Mouse (Mus musculus) adrenal gland, adult (tissue): Measurements from ENCODE around the gene Cpm.

Experiments
- DNase-seq, 2 experiments: peaks; one replicate each; pipeline ENCODE4 v3.0.0; 2022 to 2023; ENCODE audit warnings: low spot score in 1 of 2; ENCODE audit not compliant: inconsistent age in 2 of 2

Gene Cpm

DNA sequence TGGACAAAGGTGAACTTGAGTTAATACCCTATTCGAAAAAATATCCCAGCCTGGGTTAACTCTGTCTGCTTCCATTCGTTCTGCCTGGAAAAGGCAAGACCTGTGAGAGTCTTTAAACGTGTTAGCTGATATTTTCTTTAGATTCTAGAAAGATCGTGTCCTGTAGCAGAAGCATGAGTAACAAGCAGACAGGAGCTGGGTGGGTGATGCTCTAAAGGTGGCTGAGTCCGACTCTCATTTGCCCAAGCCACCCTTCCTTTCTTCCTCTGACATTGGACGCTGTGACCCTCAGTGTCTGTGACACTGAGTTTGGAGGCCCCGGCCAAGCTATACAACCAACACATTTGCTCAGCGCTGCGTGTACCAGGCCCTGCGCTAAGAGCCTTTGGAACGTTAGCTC, 15.5 kb downstream of the Cpm start:
- DNase-seq = no peak

DNA sequence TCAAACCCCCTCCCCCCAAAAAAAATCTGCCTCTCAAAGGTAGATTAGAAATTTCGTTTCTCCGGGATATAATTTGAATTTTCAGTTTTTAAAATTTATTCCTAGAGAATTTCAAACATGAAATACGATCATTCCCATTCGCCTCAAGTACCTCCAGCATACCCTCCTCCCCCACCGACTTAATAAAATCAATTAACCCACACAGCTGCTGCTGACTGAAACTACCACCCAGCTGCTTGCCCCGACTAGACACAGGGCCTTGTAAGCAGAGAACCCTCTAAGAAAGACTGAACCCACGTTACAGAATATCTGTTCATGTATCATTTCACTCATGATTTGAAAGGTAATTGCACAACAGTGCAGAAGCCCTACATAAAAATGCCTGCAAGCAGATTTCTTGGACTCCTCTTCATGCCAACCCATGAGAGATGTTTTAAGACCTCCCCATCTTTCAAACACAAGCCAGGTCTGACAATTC, 16.2 kb downstream of the Cpm start:
- no peak for DNase-seq

DNA sequence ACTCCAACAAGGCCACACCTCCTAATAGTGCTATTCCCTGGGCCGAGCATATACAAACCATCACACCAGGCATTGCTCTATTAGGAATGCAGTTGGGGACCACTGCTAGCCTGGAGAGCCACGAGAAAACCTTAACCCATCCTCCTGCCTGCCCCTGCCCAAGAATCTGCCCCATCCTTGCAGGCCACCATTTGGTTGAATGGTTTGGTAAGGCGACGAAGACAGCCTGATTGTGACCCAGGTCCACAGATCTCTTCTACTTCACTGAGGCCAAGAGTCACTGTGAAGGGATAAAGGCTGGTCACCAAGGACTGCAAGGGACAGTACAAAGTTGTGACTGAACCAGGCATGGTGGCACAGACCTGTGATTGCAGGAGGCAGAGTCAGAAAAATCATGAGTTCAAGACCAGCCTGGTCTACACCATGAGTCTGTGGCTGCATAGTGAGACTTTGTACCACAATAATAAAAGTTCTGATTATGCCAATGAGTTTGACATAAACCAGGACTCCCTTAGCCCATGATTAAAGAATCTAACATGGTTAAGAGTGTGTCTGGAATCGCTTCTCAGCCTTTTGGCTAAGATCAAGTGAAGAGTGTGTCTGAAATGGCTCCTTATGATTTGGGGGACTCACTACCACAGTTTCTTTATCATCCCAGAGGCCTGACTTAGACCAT, 17.3 kb downstream of the Cpm start:
- no peak for DNase-seq

DNA sequence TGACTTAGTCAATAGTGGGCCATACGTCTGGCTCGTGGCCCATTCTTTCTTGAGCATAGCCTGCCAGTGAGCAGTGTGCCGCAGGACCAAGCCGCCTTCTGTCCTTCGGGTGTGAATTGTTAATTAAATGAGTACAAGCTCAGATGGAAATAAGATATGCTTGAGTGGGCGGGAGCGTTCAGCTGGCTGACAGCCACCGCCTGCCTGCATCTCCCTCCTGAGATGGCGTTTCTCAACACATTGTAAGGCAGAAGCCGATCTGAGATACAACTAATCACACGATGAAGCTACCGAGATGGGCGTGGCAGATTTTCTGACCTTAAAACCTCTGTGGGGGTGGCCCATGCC, 17.8 kb downstream of the Cpm start:
- no peak for DNase-seq

DNA sequence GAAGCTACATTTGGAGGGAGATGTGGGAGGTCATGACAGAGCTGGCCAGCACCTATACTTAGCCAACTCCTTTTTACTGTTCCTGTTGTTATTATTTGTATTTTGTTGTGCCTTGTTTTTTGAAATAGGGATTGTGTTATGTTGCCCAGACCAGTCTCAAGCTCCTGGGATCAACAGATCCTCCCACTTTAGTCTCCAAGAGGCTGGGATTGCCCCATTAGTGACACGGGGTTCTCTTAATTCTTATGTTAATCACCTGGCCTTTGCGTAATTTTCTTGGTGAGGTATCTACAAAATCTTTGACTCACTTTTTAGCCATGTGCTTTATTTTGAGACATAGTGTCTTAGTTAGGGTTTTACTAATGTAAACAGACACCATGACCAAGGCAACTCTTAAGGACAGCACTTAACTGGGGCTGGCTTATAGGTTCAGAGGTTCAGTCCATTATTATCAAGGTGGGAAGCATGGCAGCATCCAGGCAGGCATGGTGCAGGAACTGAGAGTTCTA, 18.7 kb downstream of the Cpm start:
- DNase-seq = no peak

DNA sequence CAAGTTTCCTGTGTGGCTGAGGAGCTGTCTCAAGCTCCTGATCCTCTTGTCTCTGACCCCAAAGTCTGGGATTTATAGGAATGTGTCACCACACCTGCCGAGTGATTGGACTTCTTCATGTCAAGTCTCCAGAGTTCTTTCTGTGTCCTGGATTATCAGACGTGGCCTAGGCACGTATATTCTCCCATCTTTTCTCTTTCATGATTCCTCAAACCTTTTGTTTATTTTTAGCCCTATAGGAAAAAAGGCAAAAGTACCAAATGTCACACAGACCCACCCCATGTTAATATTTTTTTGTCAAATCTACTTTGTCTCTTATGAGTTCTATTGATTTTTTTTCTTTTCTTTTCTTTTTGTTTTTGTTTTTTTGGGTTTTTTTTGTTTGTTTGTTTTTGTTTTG, 19.3 kb downstream of the Cpm start:
- no peak for DNase-seq

DNA sequence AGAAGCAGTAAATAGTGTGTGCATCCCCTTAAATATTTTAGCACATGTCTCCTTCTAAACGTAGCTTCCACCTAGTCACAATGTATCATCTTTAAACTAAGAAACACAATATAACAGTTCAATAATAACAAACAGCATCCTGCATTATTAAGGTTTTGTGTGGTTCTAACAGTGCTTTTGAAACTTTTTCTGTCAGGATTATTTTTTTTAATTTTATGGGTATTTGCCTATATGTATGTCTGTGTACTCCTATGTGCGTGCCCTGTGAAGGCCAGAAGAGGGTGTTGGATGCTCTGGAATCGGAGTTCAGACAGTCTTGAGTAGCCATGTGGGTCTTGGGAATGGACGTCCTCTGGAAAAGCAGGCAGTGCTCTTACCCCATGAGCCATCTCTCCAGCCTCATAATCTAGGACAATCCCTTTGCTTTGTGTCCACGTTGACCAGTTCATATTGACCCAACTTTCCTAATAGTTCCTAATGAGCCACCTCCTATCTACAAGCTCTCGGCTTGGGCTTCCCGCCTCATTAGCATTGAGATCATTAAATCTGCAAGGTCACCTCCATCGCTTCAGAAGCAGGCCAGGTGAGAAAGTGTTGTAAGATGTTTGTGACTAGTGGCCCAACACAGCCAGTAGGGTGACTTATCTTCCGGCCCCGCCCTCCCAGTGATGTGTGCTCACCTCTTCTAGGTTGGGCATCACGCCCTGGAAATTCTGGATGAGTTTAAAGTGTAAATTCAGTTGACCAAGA, 20.2 kb downstream of the Cpm start:
- DNase-seq = no peak

DNA sequence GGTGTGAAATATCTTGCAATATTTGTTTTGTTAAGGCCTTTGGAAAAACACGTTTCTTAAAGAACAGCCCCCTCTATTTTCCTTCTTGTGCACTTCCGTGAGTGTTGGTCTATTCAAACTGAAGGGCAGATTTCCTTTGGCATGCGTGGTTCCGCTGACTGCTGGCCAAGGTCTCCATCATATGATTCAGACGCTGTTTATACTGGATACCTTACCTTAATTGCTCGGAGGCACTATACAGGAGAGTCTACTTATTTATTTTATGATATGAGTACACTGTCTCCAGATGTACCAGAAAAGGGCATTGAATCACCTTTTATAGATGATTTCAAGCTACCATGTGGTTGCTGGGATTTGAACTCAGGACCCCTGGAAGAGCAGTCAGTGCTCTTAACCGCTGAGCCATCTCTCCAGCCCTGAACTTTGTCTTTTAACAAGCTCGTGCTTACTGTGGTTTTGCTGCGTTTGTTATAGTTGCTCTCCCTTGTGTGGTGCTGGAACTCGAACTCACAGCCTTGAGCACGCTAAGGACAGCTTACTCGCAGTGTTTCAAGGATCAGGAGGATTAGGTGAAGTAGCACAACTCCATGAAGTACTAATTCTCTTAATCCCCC, 20.8 kb downstream of the Cpm start:
- DNase-seq = no peak

DNA sequence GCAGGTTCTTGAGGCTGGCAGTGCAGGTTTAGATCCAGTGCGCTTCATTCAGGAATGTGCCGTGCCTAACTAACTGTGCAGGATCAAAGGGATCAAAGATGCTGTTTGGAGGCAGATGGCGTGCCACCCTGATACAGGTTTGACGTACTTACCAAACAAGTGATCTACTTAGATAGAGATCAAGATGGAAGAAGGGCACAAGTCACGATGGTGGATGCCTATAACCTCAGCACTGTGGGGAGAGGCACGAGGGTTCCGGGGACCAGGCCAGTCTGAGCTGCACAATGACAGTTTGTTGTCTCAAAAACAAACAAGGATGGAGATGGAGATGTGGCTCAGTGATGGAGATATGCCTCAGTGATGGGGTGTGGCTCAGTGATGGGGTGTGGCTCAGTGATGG, 21.4 kb downstream of the Cpm start:
- DNase-seq = no peak

DNA sequence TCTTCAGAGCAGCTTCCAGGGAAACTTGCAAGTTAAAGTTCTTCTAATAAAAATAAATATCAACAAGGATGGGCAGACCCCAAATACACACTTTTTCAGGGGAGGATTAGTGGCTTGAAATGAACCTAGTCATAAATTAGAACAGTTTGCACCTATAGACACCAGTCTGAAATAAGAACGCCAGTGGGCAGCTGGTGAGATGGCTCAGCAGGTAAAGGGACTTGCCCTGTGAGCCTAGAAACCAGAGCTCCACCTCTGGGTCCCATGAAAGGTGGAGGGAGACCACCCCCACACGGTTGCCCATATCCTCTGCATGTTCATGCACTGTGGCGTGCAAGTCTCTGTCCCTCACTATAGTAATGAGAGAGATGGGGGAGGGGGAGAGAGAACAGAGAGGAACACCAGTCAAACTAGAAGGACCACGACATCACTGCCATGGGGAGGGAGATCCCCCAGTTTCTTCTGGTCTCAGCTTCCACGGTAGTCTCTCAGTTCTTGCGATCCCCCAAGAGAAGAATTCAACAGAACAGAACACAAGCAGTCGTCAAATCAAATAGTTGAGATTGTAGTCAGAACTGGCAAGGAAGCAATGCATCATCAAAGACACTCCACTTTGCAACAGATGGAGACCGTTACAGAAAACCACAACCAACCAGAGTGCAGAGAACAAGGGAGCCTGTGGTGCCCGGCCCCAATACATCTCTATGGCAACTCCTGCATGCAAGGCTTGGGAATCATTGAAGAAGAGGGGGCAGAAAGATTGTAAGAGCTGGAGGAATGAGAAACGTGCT, 22.5 kb downstream of the Cpm start:
- DNase-seq = no peak

DNA sequence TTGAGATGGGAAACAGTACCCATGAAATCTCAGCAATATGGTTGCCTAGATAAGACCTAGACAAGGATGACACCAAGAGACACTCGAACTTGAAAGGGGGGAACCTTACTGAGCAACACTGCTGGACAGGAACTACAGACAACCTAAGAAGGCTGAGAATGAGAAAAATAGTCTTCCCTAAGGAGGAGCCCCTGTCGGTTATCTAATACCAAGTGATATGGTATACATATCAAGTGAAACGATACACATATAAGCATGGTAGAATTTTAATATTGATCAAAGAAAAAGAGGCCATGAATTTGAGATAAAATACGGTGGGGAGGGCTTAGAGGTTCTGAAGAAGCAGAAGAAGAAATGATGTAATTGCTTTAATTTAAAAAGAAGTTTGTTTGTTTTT, 23.1 kb downstream of the Cpm start:
- no peak for DNase-seq

DNA sequence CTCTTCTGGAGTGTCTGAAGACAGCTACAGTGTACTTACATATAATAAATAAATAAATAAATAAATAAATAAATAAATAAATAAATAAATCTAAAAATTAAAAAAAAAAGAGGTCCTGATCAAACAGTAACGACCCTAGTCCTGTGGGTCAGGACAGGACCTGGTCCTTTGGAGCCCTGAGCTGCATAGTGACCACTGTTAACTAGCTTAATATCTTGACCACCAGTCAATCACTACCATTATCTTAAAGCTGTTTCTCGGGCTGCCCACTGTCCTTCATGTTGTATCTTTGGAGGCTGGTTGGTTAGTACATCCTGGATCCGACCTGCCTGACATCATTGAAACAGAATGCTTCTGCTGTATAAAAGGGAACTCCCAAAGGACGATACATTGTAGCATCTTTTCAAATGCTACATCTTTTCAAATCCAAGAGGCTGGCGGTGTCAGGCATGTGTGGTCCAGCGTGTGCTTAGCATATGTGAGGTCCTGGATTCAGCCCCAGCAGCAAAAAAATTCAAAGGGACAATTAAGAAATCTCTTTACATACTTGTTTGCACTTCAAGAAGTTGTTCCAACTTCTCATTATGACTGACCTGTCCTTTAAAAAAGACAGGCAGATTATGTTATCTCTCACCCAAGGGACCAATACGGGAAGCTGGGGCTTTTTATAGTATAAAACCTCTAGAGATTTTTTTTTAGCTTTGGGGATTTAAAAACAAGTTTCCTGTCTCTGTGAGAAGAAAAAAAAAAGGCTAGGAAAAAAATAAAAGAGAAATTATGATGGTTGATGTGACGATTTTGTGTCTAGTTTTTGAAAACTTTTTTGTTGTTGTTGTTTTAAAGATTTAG, 23.9 kb downstream of the Cpm start:
- no peak for DNase-seq

DNA sequence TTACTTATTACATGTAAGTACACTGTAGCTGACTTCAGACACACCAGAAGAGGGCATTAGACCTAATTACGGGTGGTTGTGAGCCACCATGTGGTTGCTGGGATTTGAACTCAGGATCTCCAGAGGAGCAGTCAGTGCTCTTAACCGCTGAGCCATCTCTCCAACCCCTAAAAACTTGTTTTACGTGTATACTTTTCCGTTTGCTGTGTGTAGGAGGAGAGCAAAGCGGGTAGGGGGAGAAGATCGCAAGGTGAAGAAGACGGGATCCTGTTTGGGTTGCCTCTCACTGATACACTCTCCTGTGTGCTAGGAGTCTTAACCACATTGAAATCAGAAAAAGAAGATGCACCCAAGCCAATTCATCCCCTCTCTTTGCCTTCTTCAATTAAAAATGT, 24.5 kb downstream of the Cpm start:
- DNase-seq = no peak

DNA sequence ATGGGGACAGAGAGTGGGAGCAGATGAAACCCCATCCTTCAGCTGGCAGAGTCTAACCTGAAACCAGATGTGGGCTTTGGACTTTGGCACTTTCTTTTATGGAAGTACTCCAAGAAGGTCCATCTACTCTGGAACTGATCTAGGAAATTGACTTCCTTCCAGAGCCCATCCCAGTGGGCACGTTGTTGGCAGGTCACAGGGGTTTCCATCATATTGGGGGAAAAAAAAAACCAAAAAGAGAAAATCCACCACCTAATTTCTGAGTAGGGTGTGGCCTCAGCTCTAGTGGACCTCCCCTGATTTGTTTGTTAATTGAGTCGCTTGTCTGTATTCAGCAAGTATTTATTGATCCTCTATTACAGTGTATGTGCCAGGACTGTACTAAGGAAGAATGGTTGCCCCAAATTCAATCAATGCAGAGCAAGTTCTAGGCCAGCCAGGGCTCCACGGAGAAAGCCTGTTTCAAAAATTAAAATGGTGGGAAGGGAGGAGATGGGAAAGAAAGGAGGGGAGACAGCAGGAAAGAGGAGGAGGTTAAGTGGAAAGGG, 25.4 kb downstream of the Cpm start:
- no peak for DNase-seq

DNA sequence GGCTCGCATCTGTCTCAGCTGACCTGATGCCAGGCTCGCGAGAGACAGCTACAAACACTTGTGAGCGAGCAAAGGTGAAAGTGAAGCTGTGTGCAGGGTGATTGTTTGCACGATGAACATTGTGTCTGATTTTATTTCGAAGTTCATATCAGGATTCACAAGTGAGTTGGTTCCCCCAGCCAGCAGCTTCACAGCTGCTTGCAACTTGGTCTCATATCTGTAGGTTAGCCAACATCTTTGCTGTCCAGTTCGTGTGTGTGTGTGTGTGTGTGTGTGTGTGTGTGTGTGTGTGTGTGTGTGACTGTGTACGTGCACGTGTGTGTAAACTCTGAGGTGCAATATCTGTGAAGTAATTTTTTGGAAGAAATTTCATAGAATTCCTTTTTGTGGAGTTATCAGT, 26.2 kb downstream of the Cpm start:
- no peak for DNase-seq

DNA sequence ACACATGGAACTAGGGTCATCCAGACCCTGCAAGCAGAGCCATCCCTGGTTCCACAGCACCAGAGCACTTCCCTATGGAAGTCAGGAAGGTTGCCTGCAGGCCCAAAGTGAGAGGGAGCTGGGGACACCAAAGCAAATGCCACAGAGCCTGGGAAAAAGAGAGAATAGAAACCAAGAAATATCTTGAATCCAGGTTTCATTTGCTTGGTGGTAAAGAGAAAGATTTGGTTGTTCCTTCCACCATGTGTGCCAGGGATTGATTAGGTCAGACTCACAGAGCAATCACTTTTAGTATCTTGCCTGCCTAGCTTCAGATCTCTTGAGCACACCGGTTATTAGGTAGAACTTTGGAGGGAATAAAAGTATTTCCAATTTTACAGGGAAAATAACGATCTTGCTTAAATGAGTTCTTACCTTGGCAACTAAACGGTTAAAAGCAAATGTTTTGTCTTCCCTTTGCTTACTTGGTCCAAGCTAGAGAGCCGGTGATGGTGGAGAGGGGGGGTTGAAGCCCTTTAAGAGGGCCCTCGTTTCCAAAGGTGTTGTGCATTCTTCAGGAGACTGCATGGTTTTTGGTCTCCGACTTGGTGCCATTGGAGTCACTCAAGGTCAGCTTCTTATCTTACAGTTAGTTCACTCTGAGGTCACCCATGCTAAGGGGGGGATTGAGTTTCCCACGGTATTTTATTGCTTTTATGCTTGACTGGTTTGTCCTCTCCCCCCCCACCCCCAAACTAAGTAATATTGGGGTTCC, 26.8 kb downstream of the Cpm start:
- DNase-seq = no peak

DNA sequence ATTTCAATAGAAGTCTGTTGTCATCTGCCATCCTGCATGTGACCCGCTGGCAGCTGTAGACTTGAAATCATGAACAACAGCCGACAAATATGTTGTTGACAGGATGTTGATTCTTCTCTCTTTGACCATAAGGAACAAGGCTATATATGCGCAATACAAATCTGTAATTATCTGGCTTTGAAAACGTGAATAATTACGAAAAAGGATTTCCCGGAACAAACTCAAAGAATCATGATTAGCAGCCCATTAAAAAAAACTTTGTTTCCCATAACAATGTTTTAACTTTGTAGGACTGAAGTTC, 27.3 kb downstream of the Cpm start:
- DNase-seq = no peak

DNA sequence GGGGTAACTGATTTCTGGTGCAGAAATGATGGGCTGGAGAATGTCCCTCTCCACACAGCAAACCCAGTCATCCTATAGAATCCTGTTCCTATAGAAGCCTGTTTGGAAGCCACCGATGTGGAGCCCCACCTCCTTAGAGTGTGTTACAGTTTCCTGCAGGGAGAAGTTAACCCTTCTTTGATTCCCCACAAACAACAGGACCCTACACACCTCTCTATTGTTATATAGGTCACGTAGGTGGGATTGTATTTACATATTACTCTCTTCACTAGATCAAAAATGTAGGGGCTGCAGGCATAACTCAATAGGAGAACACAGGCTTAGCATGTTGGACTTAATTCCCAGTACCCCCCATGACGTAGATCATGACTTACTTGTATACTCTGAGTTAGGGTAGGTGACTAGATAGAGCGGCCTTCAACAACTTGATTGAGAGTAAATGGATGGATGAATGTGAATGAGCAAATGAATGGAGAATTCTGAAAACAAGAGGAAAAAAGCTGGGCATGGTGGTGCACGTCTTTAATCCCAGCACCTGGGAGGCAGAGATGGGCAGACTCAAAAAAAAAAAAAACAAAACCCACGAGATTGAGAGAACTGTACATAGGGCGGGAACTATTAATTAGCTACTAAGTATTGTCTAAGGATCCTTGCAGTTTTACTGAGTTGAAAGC, 27.8 kb downstream of the Cpm start:
- DNase-seq = no peak

DNA sequence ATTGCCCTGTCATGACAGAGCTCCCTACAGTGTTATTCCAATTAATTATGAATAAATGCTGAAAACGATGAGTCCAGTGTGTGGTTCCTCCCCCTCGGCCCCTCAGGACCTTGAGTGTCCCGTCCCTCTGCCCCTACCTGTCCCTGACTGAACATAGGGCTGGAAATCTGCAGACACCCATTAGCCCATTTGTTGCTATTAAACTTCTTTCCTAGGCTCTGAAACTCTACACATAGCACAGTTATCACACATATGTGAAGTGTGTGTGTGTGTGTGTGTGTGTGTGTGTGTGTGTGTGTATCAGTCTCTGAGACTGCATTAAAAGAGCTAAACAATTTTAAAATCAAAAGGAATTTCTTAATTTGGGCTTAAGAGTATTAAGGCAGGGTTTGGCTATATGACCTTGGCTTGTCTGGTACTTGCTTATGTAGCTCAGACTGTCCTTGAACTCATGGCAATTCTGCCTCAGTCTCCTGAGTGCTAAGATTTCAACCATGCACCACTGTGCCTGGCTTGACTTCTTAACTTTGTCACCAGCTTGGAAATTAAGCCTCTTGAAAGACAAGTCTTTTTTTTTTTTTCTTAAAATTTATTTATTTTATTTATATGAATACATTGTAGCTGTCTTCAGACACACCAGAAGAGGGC, 28.5 kb downstream of the Cpm start:
- no peak for DNase-seq
